Mouse (Mus musculus): ENCODE data around the gene Slc25a33.

The Slc25a33 gene

DNA sequence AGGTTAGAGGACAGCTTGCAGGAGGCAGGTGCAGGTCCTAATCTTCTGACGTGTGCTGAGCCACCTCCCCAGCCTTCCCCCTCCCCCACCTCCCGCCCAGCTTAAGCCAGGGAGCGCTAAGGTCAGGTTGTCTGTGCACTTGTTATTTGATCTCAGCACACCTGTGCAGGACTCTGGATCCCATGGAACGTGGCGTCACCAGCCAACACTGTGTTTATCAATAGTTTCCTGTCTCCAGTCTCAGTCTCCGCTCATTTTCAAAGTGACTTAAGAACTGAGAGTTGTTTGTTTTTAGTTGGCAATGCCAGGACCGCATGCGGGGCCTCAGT is 19.9 kb upstream of the Slc25a33 start:
- DNase-seq (ENCODE audit: low spot score): no peak

DNA sequence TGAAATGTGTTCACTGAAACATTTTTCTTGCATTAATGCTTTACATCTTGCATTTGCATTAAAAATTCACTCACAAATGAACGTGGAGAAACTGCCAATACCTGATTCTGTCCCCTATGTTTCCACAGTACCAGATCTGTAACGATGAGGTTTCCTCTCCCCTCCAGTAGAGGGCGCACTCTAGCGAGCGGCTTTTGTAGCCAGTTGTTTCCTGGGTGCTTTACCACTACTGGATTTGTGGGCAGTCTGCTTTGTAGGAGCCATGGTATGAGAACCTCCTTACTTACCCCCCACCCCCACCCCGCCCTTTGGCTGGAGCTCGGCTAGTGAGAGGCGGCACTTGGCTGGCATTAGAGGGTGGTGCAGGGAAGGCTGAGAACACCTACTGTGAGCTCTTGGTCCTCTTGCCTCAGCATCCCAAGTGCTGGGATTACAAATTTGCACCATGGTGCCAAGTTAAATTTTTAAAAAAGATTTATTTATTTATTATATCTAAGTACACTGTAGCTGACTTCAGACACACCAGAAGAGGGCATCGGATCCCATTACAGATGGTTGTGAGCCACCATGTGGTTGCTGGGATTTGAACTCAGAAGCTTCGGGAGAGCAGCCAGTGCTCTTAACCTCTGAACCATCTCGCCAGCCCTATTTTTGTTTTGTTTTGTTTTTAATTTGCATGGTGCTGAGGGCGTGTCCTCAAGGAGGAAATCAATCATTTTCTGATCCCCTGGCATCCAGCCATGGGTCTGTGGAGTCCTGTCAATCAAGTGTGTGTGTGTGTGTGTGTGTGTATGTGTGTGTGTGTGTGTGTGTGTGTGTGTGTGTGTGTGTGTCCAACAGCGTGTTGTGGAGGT is 19.3 kb upstream of the Slc25a33 start:
- DNase-seq (ENCODE audit: low spot score): peak; percentile 47

- DNase-seq (ENCODE audit: low spot score): no peak
Measured at GRCm38 (mm10) chr4:149792159-149792800, 18.2 kb upstream of the Slc25a33 start.

DNA sequence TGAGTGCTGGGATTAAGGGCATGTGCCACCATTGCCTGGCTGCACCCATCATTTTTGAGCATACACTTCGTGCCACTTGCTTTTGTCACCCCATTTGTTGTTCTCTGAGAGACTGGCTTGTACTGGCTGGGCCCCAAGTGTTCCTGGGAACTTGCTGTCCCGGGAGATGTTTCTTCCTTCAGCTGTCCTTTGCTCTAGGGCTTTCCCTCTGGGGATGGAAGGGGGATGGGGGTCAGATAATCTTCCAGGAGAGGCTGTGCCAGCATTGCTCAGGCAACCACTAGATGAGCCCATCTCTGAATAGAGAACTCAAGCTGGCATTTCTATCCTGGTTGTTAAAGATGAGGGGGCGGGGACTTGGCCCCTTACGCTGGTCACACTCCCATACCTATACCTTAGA is 17.4 kb upstream of the Slc25a33 start:
- no peak for DNase-seq (ENCODE audit: low spot score)

GRCm38 (mm10) chr4:149790969-149791368 is 16.9 kb upstream of the Slc25a33 start:
- DNase-seq (ENCODE audit: low spot score): no peak

- no peak for DNase-seq (ENCODE audit: low spot score)
Measured at GRCm38 (mm10) chr4:149790546-149790945, 16.5 kb upstream of the Slc25a33 start.

DNA sequence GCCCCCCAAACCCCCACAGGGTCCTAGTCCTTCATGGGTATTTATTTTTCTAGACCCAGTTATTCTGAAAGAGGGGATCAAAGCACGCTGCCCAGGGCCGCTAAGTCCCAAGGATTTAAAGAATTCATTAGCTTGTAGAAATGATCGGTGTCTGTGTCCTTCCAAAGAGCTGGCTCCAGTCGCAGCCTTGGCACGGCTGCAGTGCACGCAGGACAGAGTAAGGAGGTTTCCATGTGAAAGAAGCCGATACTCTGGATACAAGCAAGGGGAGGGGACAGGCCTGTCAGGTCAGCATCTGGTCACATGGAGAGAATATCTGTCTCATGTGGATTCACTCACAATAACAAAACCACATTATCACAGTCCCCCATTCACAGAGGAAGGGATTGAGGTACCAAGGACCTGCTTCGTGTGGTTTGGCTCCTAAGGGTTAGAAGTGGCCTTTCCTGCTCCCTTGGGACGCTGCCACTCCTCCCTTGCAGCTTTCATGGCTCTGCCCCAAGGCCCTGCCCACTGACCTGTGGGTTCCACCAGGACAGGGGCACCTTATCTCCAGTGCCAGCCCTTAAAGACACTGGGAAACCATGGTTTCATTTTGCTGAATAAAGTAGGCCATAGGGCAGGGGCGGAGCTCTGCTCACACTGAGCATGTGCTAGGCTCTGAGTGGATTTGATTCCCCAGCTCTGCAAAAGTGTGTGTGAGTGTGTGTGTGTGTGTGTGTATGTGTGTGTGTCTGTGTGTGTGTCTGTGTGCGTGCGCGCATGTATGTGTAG is 15.5 kb upstream of the Slc25a33 start:
- DNase-seq (ENCODE audit: low spot score): no peak

GRCm38 (mm10) chr4:149784901-149785300 is 10.8 kb upstream of the Slc25a33 start:
- no peak for DNase-seq (ENCODE audit: low spot score)

- DNase-seq (ENCODE audit: low spot score): no peak
Measured at GRCm38 (mm10) chr4:149784371-149784770, 10.3 kb upstream of the Slc25a33 start.

DNA sequence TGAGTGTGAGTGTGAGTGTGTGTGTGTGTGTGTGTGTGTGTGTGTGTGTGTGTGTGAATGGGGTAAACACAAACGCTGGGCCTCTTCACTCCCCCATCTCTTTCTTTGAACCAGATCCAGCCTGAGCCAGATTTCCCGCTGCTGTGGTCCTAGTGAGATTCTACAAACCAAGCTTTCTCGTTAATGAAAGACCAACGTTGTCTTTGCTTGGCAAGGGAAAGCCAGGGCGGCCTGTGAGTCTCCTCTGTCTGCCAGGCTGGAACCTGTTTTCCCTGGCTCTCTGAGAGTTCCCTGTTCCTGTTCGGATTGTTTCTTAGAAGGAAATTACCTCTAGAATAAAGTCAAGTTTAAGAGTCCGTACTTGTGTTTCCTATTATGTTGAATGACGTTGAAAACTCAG is 8.9 kb upstream of the Slc25a33 start:
- DNase-seq (ENCODE audit: low spot score): no peak

- no peak for DNase-seq (ENCODE audit: low spot score)
Measured at GRCm38 (mm10) chr4:149780565-149781356, 6.7 kb upstream of the Slc25a33 start.

DNA sequence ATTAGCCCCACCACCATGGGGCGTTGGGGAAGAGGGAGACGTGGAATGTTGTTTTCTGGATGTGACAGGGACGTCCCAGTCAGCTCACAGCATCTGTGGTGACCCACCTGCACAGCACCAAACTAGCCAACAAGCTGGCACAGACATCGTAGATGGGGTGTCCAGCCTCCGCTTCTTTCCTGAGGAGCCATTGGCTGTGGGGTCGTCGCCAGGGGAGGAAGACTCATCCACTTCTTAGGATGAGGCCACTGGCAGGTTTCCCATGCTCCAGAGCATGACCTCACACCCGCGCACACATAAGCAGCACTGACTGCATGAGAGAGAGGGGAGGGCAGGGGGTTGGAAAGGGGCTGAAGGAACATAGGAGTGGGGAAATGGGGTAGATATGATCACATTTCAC is 5.9 kb upstream of the Slc25a33 start:
- no peak for DNase-seq (ENCODE audit: low spot score)

- DNase-seq (ENCODE audit: low spot score): no peak
Measured at GRCm38 (mm10) chr4:149777126-149777525, 3.0 kb upstream of the Slc25a33 start.

DNA sequence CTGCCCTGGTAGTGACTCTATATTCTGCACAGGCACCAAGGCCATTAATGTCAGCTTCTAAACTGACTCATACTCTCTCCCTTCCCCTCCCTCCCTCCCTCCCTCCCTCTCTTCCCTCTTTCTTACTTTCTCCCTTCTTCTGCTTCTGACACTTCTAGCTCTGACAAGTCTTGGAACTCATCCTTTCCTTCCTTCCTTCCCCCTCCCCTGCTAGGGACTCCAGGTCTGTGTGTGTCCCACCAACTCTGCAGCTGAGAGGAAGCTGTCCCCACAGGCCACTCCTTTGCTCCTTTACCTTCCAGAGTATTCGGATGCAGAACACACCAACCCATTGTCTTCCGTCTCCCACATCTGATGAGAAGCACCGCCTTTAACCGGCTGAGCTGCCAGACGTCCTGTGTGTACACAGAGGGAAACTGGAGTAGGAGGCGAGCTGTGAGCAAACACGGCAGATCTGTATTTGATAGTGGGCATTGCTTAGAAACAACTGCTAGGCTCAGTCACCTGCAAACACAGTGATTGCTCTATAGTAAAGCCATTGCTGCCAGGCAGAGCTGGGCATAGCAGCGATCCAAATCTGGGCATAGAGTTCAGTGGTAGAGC is 1.8 kb upstream of the Slc25a33 start:
- no peak for DNase-seq (ENCODE audit: low spot score)

GRCm38 (mm10) chr4:149775330-149775729 is 1.3 kb upstream of the Slc25a33 start:
- no peak for DNase-seq (ENCODE audit: low spot score)

DNA sequence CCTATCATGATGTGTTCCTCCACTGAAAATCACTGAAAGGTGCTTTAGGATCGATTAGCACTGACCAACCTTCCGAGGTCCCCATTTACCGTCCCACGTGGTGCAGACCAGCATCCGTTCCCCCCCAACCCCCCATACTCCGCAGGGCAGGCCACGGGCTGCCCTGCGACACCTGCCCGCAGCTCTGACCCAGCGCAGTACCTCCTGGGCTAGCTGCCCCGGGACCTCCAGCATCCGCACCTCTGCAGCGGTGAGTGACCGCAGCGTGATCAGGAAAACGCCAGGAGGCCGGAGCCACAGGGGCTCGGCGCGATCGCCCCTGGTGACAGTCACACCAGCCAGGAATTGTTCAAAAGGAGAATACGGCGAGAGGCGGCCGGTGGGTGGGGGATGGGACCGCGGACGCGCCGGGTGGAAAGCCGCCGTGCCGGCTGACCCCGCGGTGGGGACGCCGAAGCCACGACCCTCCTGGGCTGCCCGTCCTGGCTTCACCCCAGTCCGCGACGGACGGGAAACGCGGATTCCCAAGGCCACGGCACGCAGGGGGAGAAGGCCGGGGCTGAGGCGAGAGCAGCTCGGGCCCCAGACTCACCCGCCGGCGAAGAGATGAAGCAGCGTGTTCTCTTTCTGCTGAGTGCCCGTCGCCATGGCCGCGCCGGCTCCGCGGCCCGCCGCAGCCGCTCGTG is 526 bp downstream of the Slc25a33 start:
- no peak for DNase-seq (ENCODE audit: low spot score)

DNA sequence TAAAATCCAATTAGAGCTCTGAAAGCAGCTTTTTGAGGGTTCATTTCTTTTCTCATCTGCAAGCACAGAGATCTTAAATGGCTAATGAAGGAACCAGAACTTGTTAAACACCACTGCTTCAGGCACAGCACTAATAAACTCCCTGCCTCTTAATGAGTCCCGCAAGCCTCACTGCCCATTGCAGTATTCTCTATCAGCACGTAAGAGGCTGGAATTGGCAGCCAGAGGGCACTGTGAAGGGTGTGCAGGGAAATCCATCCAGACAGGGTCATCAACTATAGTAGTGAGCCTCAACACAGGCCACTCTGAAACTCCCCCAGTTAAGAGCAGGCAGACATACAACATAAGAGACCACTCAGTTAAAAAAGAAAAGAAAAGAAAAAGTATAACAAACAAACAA is 1.7 kb downstream of the Slc25a33 start:
- DNase-seq (ENCODE audit: low spot score): no peak

DNA sequence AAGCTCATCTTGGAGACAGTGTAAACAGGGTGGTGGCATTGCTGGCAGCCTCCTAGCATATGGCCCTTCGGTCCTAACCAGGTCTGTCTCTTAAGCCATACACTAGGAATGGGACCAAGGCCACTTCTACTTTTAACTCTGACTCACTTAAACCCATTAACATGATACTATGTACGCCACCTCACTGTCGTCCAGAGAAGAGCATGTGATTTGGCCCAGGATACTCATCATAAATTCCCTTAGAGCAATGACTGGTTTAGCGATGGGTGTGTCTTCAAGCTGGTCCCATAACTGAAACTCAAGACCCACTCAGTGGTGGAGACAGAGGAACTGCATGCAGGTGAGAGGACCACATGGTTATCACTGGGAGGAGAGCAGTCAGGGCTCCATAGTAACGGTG is 8.9 kb downstream of the Slc25a33 start:
- DNase-seq (ENCODE audit: low spot score): no peak

DNA sequence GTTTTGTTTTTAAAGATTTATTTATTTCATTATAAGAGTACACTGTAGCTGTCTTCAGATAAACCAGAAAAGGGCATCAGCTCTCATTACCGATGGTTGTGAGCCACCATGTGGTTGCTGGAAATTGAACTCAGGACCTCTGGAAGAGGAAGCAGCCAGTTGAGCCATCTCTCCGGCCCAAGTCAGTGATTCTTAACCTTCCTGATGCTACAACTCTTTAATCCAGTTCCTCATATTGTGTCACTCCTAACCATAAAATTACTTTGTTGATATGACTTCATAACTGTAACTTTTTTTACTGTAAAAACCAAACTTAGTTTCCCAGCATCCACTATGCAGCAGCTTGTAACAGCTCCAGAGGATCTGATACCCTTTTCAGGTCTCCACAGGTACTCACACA is 10.7 kb downstream of the Slc25a33 start:
- DNase-seq (ENCODE audit: low spot score): no peak

DNA sequence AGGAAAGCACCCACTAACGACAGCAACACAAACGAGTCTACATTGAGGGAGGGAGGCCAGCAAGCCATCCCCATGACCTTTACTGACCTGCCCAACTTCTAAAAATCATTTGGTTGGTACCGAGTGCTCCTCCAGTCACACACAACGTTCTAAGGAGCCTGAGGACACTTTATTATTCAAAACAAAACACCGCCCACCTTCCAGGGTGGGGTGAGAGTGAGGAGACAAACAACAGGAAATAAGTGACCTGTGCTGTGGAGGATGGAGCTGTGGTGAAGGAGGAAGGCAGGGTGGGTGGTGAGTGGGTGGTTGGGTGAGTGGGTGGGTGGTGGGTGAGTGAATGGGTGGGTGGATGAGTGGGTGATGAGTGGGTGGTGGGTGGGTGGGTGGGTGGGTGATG is 14.6 kb downstream of the Slc25a33 start:
- no peak for DNase-seq (ENCODE audit: low spot score)

DNA sequence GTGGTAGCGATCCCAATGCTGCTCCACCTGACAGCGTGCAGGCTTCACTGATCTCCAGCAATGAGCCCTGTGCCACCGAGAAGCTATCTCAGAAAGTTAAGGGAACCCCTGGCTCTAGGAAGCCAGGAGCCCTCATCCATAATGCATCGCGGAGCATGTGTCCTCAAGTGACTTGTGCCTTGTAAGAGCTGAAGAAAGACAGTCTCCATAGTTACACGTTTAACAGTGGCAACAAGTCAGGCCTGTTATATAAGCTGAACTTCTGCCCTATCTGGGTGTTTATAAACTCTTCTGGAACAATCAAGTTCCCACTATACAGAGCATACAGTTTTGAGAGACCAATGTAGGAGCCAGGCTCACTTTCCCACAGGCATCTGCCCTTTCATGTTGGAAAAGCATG is 15.7 kb downstream of the Slc25a33 start:
- DNase-seq (ENCODE audit: low spot score): no peak
